Mouse (Mus musculus): ENCODE results near the gene Zfp277.

DNA sequence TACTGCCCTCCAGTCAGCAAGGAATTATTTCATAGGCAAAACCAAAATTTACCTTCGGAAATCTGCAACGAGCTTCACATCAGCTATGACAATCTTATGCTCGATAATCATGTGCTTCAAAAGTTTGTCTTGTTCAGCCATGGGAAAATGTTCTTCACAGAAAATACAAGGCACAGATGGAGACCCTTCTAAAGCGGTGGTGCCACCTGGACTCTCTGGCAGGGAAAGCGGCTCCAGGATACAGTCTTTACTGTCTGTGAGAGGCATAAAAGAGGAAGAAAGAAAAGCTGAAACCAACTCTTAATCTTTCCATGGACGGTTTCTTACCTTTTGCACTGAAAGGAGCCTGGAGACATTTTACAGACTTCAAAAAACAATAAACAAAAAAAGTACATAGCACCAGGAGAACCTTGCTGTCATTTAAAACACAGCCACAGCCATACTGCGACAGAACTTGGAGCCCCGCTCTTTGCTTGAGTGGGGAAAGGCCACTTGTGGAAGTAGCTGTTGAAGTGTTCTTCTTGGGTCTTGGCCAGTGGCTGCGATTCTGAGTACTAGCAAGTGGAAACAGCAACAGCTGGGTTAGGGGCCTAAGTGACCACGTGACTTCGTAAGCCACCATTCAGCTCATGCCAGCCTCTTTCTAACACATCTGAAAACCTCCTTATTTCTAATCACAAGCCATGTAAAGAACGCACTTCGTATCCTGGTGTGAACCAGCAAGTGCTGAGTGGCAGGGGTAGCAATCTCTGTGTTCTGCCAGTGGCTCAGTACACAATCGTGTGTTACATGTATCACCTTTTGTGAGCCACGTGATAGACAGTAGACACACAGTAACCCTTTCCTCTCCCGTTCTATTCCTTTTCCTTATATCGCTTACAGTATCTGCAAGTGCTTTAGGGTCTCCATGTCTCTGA lies 66.8 kb downstream of the Zfp277 start:
- TF ChIP-seq POLR2A (IDR thresholded peaks at IDR 0.05; ENCODE audit: borderline replicate concordance, extremely low read depth, low read depth, low read length): no peak
- TF ChIP-seq CTCF (IDR thresholded peaks at IDR 0.05; ENCODE audit: insufficient read depth, low read length): no peak

Measured in lung, adult 2 months (tissue).